Mouse (Mus musculus) forebrain, embryonic 16.5 days (tissue): Measurements from ENCODE around the gene Ube2c. TPM values are rescaled to one million over a fixed set of nuclear protein-coding genes. Genes with fewer than 3 reads are reported as not detected.

Source experiments
- ATAC-seq: fragments of 200-750 bp; cut with Nextera tagmentation; 2 replicates; pipeline ENCODE4 v1.8.0; 2017; ENCODE audit warnings: mild to moderate bottlenecking, moderate library complexity
- H3K27ac ChIP-seq: fragments of 300-500 bp; sonication (generic); 2 replicates; pipeline ENCODE4 v1.5.1; 2014; ENCODE audit warnings: low read length, control low read depth
- H3K27me3 ChIP-seq: fragments of 300-500 bp; sonication (generic); replicated peaks from 2 replicates; pipeline ENCODE4 v1.6.1; 2014; ENCODE audit warnings: low read length; ENCODE audit not compliant: control insufficient read depth, insufficient read depth
- H3K36me3 ChIP-seq: fragments of 300-500 bp; sonication (generic); 2 replicates; pipeline ENCODE4 v1.6.1; 2014; ENCODE audit not compliant: control insufficient read depth, insufficient read depth
- H3K4me1 ChIP-seq: fragments of 300-500 bp; sonication (generic); replicated peaks from 2 replicates; pipeline ENCODE4 v1.6.1; 2014; ENCODE audit warnings: low read length; ENCODE audit not compliant: control insufficient read depth, insufficient read depth
- H3K4me2 ChIP-seq: fragments of 300-500 bp; sonication (generic); 2 replicates; pipeline ENCODE4 v1.6.1; 2014; ENCODE audit warnings: mild to moderate bottlenecking, low read length, control low read depth
- H3K4me3 ChIP-seq: fragments of 300-500 bp; sonication (generic); replicated peaks from 2 replicates; pipeline ENCODE4 v1.5.1; 2014; ENCODE audit warnings: mild to moderate bottlenecking, low read length, control low read depth
- H3K9ac ChIP-seq: fragments of 300-500 bp; sonication (generic); replicated peaks from 2 replicates; pipeline ENCODE4 v1.6.1; 2014; ENCODE audit warnings: low read depth, low read length, control low read depth
- H3K9me3 ChIP-seq: fragments of 300-500 bp; sonication (generic); 2 replicates; pipeline ENCODE4 v1.6.1; 2016; ENCODE audit warnings: low read length; ENCODE audit not compliant: control insufficient read depth
- WGBS: fragments of 180-500 bp; shearing (Covaris S2); extraction: QIAGEN DNeasy Blood & Tissue Kit; methylation state at CpG from one replicate; pipeline ENCODE4 v1.1.7; 2014; 5-methylcytosine and 5-hydroxymethylcytosine counted together
- polyA plus RNA-seq: library from polyadenylated mRNA; unstranded; fragments of >200 nt; fragmentation: Nextera tagmentation; extraction: Ambion mirVana; gene quantifications from 2 replicates; pipeline ENCODE4 v1.2.1, GENCODE M21; 2015

Gene Ube2c
- 148 and 173 TPM in 2 replicates for polyA plus RNA-seq

- Histone ChIP-seq H3K27me3 (no peaks in the 10 kb centered on the region), H3K27ac (0 out of 2 replicates have a peak within 1 kb of the TSS, but pooled peaks have one; percentile 13), H3K4me3 (peak within 1 kb of the TSS; percentile 85), H3K4me2 (peak within 1 kb of the TSS; percentile 89), H3K9me3 (no peaks in the 10 kb centered on the region), H3K9ac (peak within 1 kb of the TSS; percentile 60), H3K4me1 (peaks cover 25% of the 10 kb centered on the region), H3K36me3 (peaks cover 16% of the 10 kb centered on the region)
- WGBS = 1% methylated on average over 52 of the region's 53 CpGs
- ATAC-seq = peak; percentile 100
Measured at GRCm38 (mm10) chr2:164769258-164770037, at the start of gene Ube2c. Gene Ube2c (plus strand): TSS chr2:164769898.

DNA sequence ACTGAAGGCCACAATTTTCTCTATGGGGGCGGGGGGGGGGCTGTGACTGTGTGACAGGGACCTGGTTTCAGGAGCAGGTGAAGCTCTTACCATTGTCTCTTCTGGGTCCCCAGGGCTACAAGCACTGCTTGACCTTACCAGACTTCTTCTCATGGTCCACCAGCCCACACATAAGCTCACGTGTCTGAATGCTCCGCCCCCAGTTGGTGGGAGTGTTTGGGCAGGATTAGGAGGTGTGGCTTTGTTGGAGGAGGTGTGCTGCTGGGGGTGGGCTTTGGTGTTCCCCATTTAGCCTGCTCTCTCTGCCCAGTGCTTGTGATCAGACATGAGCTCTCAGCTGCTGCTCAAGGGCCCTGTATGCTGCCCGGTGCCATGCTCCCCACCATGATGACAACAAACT, 46.4 kb upstream of the Ube2c start:
- H3K9ac ChIP-seq = no peak overlapping the region
- no peaks in the 10 kb centered on the region for H3K36me3 ChIP-seq
- ATAC-seq = no peak
- no peaks in the 10 kb centered on the region for H3K9me3 ChIP-seq
- H3K4me3 ChIP-seq = no peak overlapping the region
- 55% methylated on average over 4 of the region's 4 CpGs for WGBS
- H3K4me2 ChIP-seq = no peak overlapping the region
- no peak overlapping the region for H3K27ac ChIP-seq
- no peaks in the 10 kb centered on the region for H3K27me3 ChIP-seq
- H3K4me1 ChIP-seq = no peaks in the 10 kb centered on the region

DNA sequence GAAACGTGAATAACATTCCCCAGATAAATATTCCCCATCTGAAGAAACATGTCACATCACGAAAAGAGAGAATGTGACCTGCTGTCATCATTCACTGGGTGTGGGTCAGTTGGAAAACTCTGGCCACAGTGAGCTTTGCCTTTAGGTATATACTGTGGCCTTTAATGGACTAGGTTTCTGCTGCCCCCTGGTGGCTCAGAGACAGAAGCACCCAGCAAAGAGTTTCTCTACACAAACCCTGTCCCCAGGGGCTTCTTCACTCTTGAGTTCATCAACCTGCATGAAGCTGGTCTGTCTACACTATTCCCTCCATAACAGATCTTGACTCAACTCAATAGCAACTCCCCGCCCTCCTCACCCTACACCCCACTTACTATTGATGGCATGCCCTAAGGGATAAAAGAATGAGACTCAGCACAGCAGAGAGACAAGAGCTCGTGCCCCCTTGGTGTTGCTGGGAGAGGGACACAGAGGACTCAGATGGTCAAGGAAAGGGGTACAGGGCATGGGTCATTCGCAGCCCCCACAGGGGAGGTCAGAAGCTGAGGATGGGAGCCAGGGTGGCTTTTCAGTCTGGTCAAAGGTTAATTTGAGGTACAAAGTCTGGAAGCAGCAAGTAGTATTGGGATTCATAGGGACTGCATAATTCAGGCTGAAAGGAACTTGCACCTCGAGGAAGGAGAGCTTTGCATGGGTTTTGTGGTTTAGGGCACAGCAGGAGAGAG, 43.6 kb upstream of the Ube2c start:
- H3K27ac ChIP-seq = no peak overlapping the region
- WGBS = 26% methylated on average over 6 of the region's 6 CpGs
- H3K9ac ChIP-seq = no peak overlapping the region
- no peaks in the 10 kb centered on the region for H3K27me3 ChIP-seq
- H3K4me3 ChIP-seq = no peak overlapping the region
- no peaks in the 10 kb centered on the region for H3K9me3 ChIP-seq
- H3K36me3 ChIP-seq = no peaks in the 10 kb centered on the region
- ATAC-seq = no peak
- no peak overlapping the region for H3K4me2 ChIP-seq
- no peaks in the 10 kb centered on the region for H3K4me1 ChIP-seq

- Histone ChIP-seq H3K4me1 (no peaks in the 10 kb centered on the region), H3K4me2 (no peak overlapping the region), H3K36me3 (no peaks in the 10 kb centered on the region), H3K27me3 (no peaks in the 10 kb centered on the region), H3K9me3 (no peaks in the 10 kb centered on the region), H3K27ac (no peak overlapping the region), H3K9ac (no peak overlapping the region), H3K4me3 (no peak overlapping the region)
- no peak for ATAC-seq
- WGBS = 87% methylated on average over 5 of the region's 5 CpGs
Measured at GRCm38 (mm10) chr2:164731719-164732118, 38.0 kb upstream of the Ube2c start.

GRCm38 (mm10) chr2:164733259-164733658, 36.4 kb upstream of the Ube2c start:
- WGBS = 87% methylated on average over 2 of the region's 2 CpGs
- no peaks in the 10 kb centered on the region for H3K4me1 ChIP-seq
- H3K27me3 ChIP-seq = no peaks in the 10 kb centered on the region
- no peaks in the 10 kb centered on the region for H3K36me3 ChIP-seq
- no peak overlapping the region for H3K27ac ChIP-seq
- H3K9me3 ChIP-seq = no peaks in the 10 kb centered on the region
- no peak overlapping the region for H3K9ac ChIP-seq
- H3K4me3 ChIP-seq = no peak overlapping the region
- no peak overlapping the region for H3K4me2 ChIP-seq
- no peak for ATAC-seq

- Histone ChIP-seq H3K36me3 (no peaks in the 10 kb centered on the region), H3K4me3 (no peak overlapping the region), H3K27ac (no peak overlapping the region), H3K9ac (no peak overlapping the region), H3K27me3 (no peaks in the 10 kb centered on the region), H3K4me1 (no peaks in the 10 kb centered on the region), H3K9me3 (no peaks in the 10 kb centered on the region), H3K4me2 (no peak overlapping the region)
- WGBS = 88% methylated on average over 5 of the region's 5 CpGs
- no peak for ATAC-seq
Measured at GRCm38 (mm10) chr2:164734839-164735238, 34.9 kb upstream of the Ube2c start.

DNA sequence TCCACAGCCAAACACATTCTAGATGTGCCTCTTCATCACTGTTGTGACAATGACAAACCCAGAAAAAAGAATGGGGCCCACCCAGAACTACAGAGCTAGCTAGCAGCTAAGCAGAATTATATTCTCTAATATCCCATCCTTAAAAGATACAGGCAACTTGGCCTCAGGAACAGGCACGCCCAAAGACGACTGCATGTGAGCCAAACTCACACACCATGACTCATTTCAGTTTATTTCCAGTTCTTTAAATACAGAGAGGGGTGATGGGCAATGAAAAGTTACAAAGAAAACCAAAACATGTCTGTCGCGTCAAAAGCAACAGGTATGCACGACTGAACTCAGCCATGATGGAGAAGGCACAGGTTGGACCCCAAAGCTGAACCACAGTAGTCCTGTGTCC, 34.3 kb upstream of the Ube2c start:
- H3K27me3 ChIP-seq = no peaks in the 10 kb centered on the region
- H3K9ac ChIP-seq = no peak overlapping the region
- H3K9me3 ChIP-seq = no peaks in the 10 kb centered on the region
- no peaks in the 10 kb centered on the region for H3K36me3 ChIP-seq
- no peak overlapping the region for H3K4me2 ChIP-seq
- H3K27ac ChIP-seq = no peak overlapping the region
- 91% methylated on average over 5 of the region's 5 CpGs for WGBS
- no peak for ATAC-seq
- H3K4me3 ChIP-seq = no peak overlapping the region
- no peaks in the 10 kb centered on the region for H3K4me1 ChIP-seq

DNA sequence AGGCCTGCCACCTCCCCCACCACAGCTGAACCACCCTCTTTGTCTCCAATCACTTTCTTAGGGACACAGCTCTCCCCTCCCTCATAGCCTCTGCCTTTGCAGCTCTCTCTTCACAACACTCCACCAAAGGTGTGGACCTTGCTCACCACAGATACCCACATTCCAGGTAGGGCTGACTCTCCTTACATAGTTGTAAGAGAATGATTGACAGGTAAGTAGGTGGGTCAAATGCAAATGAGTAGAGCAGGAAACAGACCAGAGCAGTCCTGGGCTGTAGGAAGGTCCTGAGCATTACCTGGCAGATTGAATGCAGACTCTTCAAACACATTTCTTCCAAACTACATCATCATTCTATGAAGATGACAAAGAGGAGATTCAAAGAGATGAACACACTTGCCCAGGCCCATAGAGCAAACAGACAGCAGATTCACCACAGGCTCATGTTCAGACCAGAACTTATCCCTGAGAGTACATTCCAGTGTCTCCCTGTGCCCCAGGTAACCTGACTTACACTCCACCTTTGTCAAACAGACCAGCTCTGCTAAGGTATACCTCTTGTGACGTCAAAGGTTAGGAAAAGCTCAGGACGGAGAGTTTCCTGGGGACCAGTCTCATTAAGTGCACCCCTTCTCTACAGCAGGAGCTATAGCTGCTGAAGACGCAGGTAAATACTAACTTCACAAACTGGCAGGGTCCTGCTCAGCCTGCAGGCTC, 32.2 kb upstream of the Ube2c start:
- Histone ChIP-seq H3K4me2 (no peak overlapping the region), H3K27ac (no peak overlapping the region), H3K4me1 (no peaks in the 10 kb centered on the region), H3K36me3 (no peaks in the 10 kb centered on the region), H3K4me3 (no peak overlapping the region), H3K9ac (no peak overlapping the region), H3K27me3 (no peaks in the 10 kb centered on the region), H3K9me3 (no peaks in the 10 kb centered on the region)
- 65% methylated on average over 3 of the region's 3 CpGs for WGBS
- ATAC-seq = no peak

- 57% methylated on average over 7 of the region's 7 CpGs for WGBS
- H3K4me1 ChIP-seq = peaks cover 1% of the 10 kb centered on the region
- no peak overlapping the region for H3K9ac ChIP-seq
- no peaks in the 10 kb centered on the region for H3K36me3 ChIP-seq
- ATAC-seq = no peak
- H3K27ac ChIP-seq = no peak overlapping the region
- H3K4me3 ChIP-seq = no peak overlapping the region
- no peak overlapping the region for H3K4me2 ChIP-seq
- H3K9me3 ChIP-seq = no peaks in the 10 kb centered on the region
- H3K27me3 ChIP-seq = 0 out of 2 replicates have a peak, but pooled peaks cover 3% of the 10 kb centered on the region
Measured at GRCm38 (mm10) chr2:164739876-164740275, 29.8 kb upstream of the Ube2c start.
